8 mouse cellular contexts compared by ENCODE assay signal in genomic region chr17:23804426-23805085, GRCm38 (mm10). TPM values are rescaled to one million over a fixed set of nuclear protein-coding genes. Genes with fewer than 3 reads are reported as not detected.
DNase-seq lines count a peak whose midpoint lies in the region; ATAC-seq and TF ChIP-seq lines count a peak whose summit lies in the region.

No protein-coding gene starts in this region.

- peak overlapping the region; percentile 99 for H3K4me3 ChIP-seq in liver, adult 2 months (ENCODE audit: insufficient read depth, low read depth, low read length)
- H3K4me3 ChIP-seq in brown adipose tissue, adult 24 weeks (ENCODE audit: insufficient read depth, low read depth, low read length): peak overlapping the region; percentile 100
- H3K4me3 ChIP-seq in intestine, embryonic 14.5 days (ENCODE audit: low read depth, low read length): peak overlapping the region; percentile 99
- peak overlapping the region; percentile 81 for H3K4me3 ChIP-seq in neural tube, embryonic 13.5 days

- H3K27ac ChIP-seq in liver, adult 2 months (replicated peaks; ENCODE audit: insufficient read depth, low read depth, low read length): peak overlapping the region; percentile 82; the same call in 1 of the 2 replicates
- peak overlapping the region; percentile 84 for H3K27ac ChIP-seq in brown adipose tissue, adult 24 weeks (replicated peaks; ENCODE audit: low read depth, low read length)
- no peak overlapping the region for H3K27ac ChIP-seq in intestine, embryonic 14.5 days (ENCODE audit: low read depth)
- 0 out of 2 replicates have a peak overlapping the region, but pooled peaks have one; percentile 99 for H3K27ac ChIP-seq in neural tube, embryonic 13.5 days (replicated peaks)

- WGBS in liver, adult 2 months: under 1% methylated on average over 8 of the region's 8 CpGs
- WGBS in intestine, embryonic 14.5 days: 5% methylated on average over 8 of the region's 8 CpGs
- 7% methylated on average over 8 of the region's 8 CpGs for WGBS in neural tube, embryonic 13.5 days

- H3K36me3 ChIP-seq in liver, adult 2 months (ENCODE audit: control insufficient read depth, insufficient read depth, low read length): peaks cover 24% of the 10 kb centered on the region
- peaks cover 30% of the 10 kb centered on the region for H3K36me3 ChIP-seq in intestine, embryonic 14.5 days (ENCODE audit: control insufficient read depth, insufficient read depth, low read length)
- peaks cover 24% of the 10 kb centered on the region for H3K36me3 ChIP-seq in neural tube, embryonic 13.5 days

- H3K27me3 ChIP-seq in liver, adult 2 months (ENCODE audit: control insufficient read depth, insufficient read depth, low read length): no peaks in the 10 kb centered on the region
- no peaks in the 10 kb centered on the region for H3K27me3 ChIP-seq in intestine, embryonic 14.5 days (replicated peaks; ENCODE audit: control insufficient read depth, insufficient read depth, low read length)
- no peaks in the 10 kb centered on the region for H3K27me3 ChIP-seq in neural tube, embryonic 13.5 days

- H3K79me2 ChIP-seq in liver, adult 2 months (ENCODE audit: control insufficient read depth, insufficient read depth, low read length): peaks cover 27% of the 10 kb centered on the region

- no peak for ATAC-seq in intestine, embryonic 14.5 days (replicated peaks; ENCODE audit: low FRiP score, low TSS enrichment, low read depth)
- ATAC-seq in neural tube, embryonic 13.5 days (ENCODE audit: low read depth): no peak

- TF ChIP-seq POLR2A in liver, adult 2 months (IDR thresholded peaks at IDR 0.05; ENCODE audit: extremely low read depth, insufficient read depth, low read length): no peak

- no peak for DNase-seq in liver, adult 2 months (ENCODE audit: extremely low read depth, low read depth, low spot score)
- DNase-seq in liver: no peak
- DNase-seq in intestine, embryonic 14.5 days (ENCODE audit: low spot score): no peak
- no peak for DNase-seq in left cerebral cortex, adult 8-10 months (ENCODE audit: low spot score in 2 of 2)
- DNase-seq in spleen, postnatal 4 days (ENCODE audit: low spot score in 2 of 2): no peak
- DNase-seq in left cerebral cortex, adult 18-20 months (ENCODE audit: low spot score in 2 of 2): no peak

- peak overlapping the region; percentile 93 for H3K9ac ChIP-seq in liver, adult 2 months (ENCODE audit: low read depth, low read length)
- H3K9ac ChIP-seq in intestine, embryonic 14.5 days (ENCODE audit: low read length): peak overlapping the region; percentile 98
- H3K9ac ChIP-seq in neural tube, embryonic 13.5 days: peak overlapping the region; percentile 98

- TF ChIP-seq CTCF in liver, adult 2 months (IDR thresholded peaks at IDR 0.05; ENCODE audit: low read depth, low read length): no peak

- peaks cover 11% of the 10 kb centered on the region; the same call in 1 of the 2 replicates for H3K4me1 ChIP-seq in liver, adult 2 months (ENCODE audit: control insufficient read depth, insufficient read depth, low read length)
- no peaks in the 10 kb centered on the region; the same call in 1 of the 2 replicates for H3K4me1 ChIP-seq in brown adipose tissue, adult 24 weeks (ENCODE audit: control insufficient read depth, insufficient read depth, insufficient read length, low read length)
- peaks cover 20% of the 10 kb centered on the region for H3K4me1 ChIP-seq in intestine, embryonic 14.5 days (replicated peaks; ENCODE audit: control insufficient read depth, insufficient read depth, low read length)
- peaks cover 40% of the 10 kb centered on the region for H3K4me1 ChIP-seq in neural tube, embryonic 13.5 days (replicated peaks)

- peak overlapping the region; percentile 87 for H3K4me2 ChIP-seq in intestine, embryonic 14.5 days (ENCODE audit: low read length)
- peak overlapping the region; percentile 89 for H3K4me2 ChIP-seq in neural tube, embryonic 13.5 days

- H3K9me3 ChIP-seq in intestine, embryonic 14.5 days (ENCODE audit: control insufficient read depth, low read length): no peaks in the 10 kb centered on the region
- H3K9me3 ChIP-seq in neural tube, embryonic 13.5 days: no peaks in the 10 kb centered on the region

RNA-seq across cellular contexts. Expression of gene Srrm2, which starts 14.2 kb away (rescaled TPM):
- 33.0 and 46.5 TPM in 2 replicates for total RNA-seq in liver, adult 2 months (2014; rRNA removed)
- 177 and 316 TPM in 2 replicates for polyA plus RNA-seq in liver, adult 2 months (2012; rRNA removed)
- polyA plus RNA-seq in brown adipose tissue, adult 24 weeks (2012; ENCODE audit: insufficient read depth, insufficient read length, missing spikeins): 86.7 and 109 TPM in 2 replicates
- 451 and 452 TPM in 2 replicates for polyA plus RNA-seq in intestine, embryonic 14.5 days (2014; fragmentation: Nextera tagmentation; extraction: Ambion mirVana)
- 535 and 581 TPM in 2 replicates for polyA plus RNA-seq in neural tube, embryonic 13.5 days (2015; fragmentation: Nextera tagmentation; extraction: Ambion mirVana)
- total RNA-seq in left cerebral cortex, adult 8-10 months (2022): 100 to 1,000 TPM; 535 to 585 (median 566) TPM
- total RNA-seq in left cerebral cortex, adult 18-20 months (2021): 100 to 1,000 TPM; 548 to 585 TPM

RNA-seq across cellular contexts. Expression of gene Flywch2, which starts 18.7 kb away (rescaled TPM):
- 1.5 and 1.8 TPM in 2 replicates for total RNA-seq in liver, adult 2 months (2014; rRNA removed)
- 1.5 and 2.6 TPM in 2 replicates for polyA plus RNA-seq in liver, adult 2 months (2012; rRNA removed)
- polyA plus RNA-seq in brown adipose tissue, adult 24 weeks (2012; ENCODE audit: insufficient read depth, insufficient read length, missing spikeins): 2.8 and 8.2 TPM in 2 replicates
- polyA plus RNA-seq in intestine, embryonic 14.5 days (2014; fragmentation: Nextera tagmentation; extraction: Ambion mirVana): 21.2 and 21.5 TPM in 2 replicates
- polyA plus RNA-seq in neural tube, embryonic 13.5 days (2015; fragmentation: Nextera tagmentation; extraction: Ambion mirVana): 60.4 and 66.5 TPM in 2 replicates
- total RNA-seq in left cerebral cortex, adult 8-10 months (2022): 10 to 100 TPM; 12.2 to 21.3 (median 17.7) TPM
- 10 to 100 TPM; 11.7 to 14.2 TPM for total RNA-seq in left cerebral cortex, adult 18-20 months (2021)

RNA-seq across cellular contexts. Expression of gene Elob, which starts 24.4 kb away (rescaled TPM):
- total RNA-seq in liver, adult 2 months (2014; rRNA removed): 153 and 187 TPM in 2 replicates
- 276 and 336 TPM in 2 replicates for polyA plus RNA-seq in liver, adult 2 months (2012; rRNA removed)
- 378 and 510 TPM in 2 replicates for polyA plus RNA-seq in brown adipose tissue, adult 24 weeks (2012; ENCODE audit: insufficient read depth, insufficient read length, missing spikeins)
- polyA plus RNA-seq in intestine, embryonic 14.5 days (2014; fragmentation: Nextera tagmentation; extraction: Ambion mirVana): 1,105 and 1,121 TPM in 2 replicates
- 1,286 and 1,362 TPM in 2 replicates for polyA plus RNA-seq in neural tube, embryonic 13.5 days (2015; fragmentation: Nextera tagmentation; extraction: Ambion mirVana)
- total RNA-seq in left cerebral cortex, adult 8-10 months (2022): 100 to 1,000 TPM; 314 to 398 (median 353) TPM
- 100 to 1,000 TPM; 359 to 364 TPM for total RNA-seq in left cerebral cortex, adult 18-20 months (2021)

RNA-seq across cellular contexts. Expression of gene Prss33, which starts 31.3 kb away (rescaled TPM):
- not detected in 2 replicates for total RNA-seq in liver, adult 2 months (2014; rRNA removed)
- polyA plus RNA-seq in liver, adult 2 months (2012; rRNA removed): not detected in 2 replicates
- not detected in 2 replicates for polyA plus RNA-seq in brown adipose tissue, adult 24 weeks (2012; ENCODE audit: insufficient read depth, insufficient read length, missing spikeins)
- polyA plus RNA-seq in intestine, embryonic 14.5 days (2014; fragmentation: Nextera tagmentation; extraction: Ambion mirVana): 0.26 TPM in 1 of 2 replicates, not detected in the other
- polyA plus RNA-seq in neural tube, embryonic 13.5 days (2015; fragmentation: Nextera tagmentation; extraction: Ambion mirVana): not detected in 2 replicates
- total RNA-seq in left cerebral cortex, adult 8-10 months (2022): under 1 TPM in 1 of 4 experiments, not detected in 3; 0.30 TPM
- total RNA-seq in left cerebral cortex, adult 18-20 months (2021): not detected

RNA-seq across cellular contexts. Expression of gene Flywch1, which starts 33.2 kb away (rescaled TPM):
- total RNA-seq in liver, adult 2 months (2014; rRNA removed): 11.1 and 12.6 TPM in 2 replicates
- polyA plus RNA-seq in liver, adult 2 months (2012; rRNA removed): 13.8 and 14.2 TPM in 2 replicates
- polyA plus RNA-seq in brown adipose tissue, adult 24 weeks (2012; ENCODE audit: insufficient read depth, insufficient read length, missing spikeins): 25.8 and 26.8 TPM in 2 replicates
- polyA plus RNA-seq in intestine, embryonic 14.5 days (2014; fragmentation: Nextera tagmentation; extraction: Ambion mirVana): 58.6 and 69.4 TPM in 2 replicates
- 213 and 231 TPM in 2 replicates for polyA plus RNA-seq in neural tube, embryonic 13.5 days (2015; fragmentation: Nextera tagmentation; extraction: Ambion mirVana)
- 100 to 1,000 TPM; 423 to 484 (median 468) TPM for total RNA-seq in left cerebral cortex, adult 8-10 months (2022)
- total RNA-seq in left cerebral cortex, adult 18-20 months (2021): 100 to 1,000 TPM; 459 to 507 TPM
